Mouse (Mus musculus): Measurements from ENCODE around the gene Gnaq. TPM values are rescaled to one million over a fixed set of nuclear protein-coding genes. Genes with fewer than 3 reads are reported as not detected.
"Not testable (repeated sequence)": the region's sequence is repeated elsewhere in the genome, so short reads cannot be mapped to it uniquely, and the experiment has no call there.

Gene Gnaq
- 56.1 and 59.0 TPM in 2 replicates for polyA plus RNA-seq (2014; fragmentation: Nextera tagmentation; extraction: Ambion mirVana)

GRCm38 (mm10) chr19:16132791-16132864 lies at the start of gene Gnaq:
Gene Gnaq (plus strand): TSS chr19:16132831.
- Histone ChIP-seq H3K36me3 (ENCODE audit: control insufficient read depth, insufficient read depth, low read length) (no peaks in the 10 kb centered on the region), H3K9me3 (ENCODE audit: control insufficient read depth, low read length) (no peaks in the 10 kb centered on the region), H3K27me3 (ENCODE audit: control insufficient read depth, insufficient read depth, low read length) (no peaks in the 10 kb centered on the region), H3K9ac (replicated peaks; ENCODE audit: low read depth, low read length) (peak within 1 kb of the TSS; percentile 99), H3K27ac (ENCODE audit: low read depth, low read length) (peak within 1 kb of the TSS; percentile 99), H3K4me2 (ENCODE audit: low read depth, low read length) (peak within 1 kb of the TSS; percentile 84), H3K4me3 (ENCODE audit: low read depth, low read length) (peak within 1 kb of the TSS; percentile 94), H3K4me1 (ENCODE audit: control insufficient read depth, insufficient read depth, low read length) (peaks cover 20% of the 10 kb centered on the region)
- no peak for ATAC-seq (ENCODE audit: low read depth)
- 0% methylated on average over 1 of the region's 14 CpGs for WGBS

- not testable (repeated sequence) for H3K36me3 ChIP-seq (ENCODE audit: control insufficient read depth, insufficient read depth, low read length)
- WGBS, result 94% methylated on average over 20 of the region's 21 CpGs
Measured at GRCm38 (mm10) chr19:16083981-16084630, 48.5 kb upstream of the Gnaq start.

GRCm38 (mm10) chr19:16085248-16085647 lies 47.4 kb upstream of the Gnaq start:
- Histone ChIP-seq H3K9ac (replicated peaks; ENCODE audit: low read depth, low read length) (no peak overlapping the region), H3K36me3 (ENCODE audit: control insufficient read depth, insufficient read depth, low read length) (no peaks in the 10 kb centered on the region), H3K27ac (ENCODE audit: low read depth, low read length) (no peak overlapping the region), H3K4me1 (ENCODE audit: control insufficient read depth, insufficient read depth, low read length) (no peaks in the 10 kb centered on the region), H3K9me3 (ENCODE audit: control insufficient read depth, low read length) (no peaks in the 10 kb centered on the region), H3K4me2 (ENCODE audit: low read depth, low read length) (no peak overlapping the region), H3K4me3 (ENCODE audit: low read depth, low read length) (no peak overlapping the region), H3K27me3 (ENCODE audit: control insufficient read depth, insufficient read depth, low read length) (no peaks in the 10 kb centered on the region)
- WGBS, result 46% methylated on average over 4 of the region's 4 CpGs
- peak; percentile 54; the same call in 1 of the 2 replicates for ATAC-seq (ENCODE audit: low read depth)

More at GRCm38 (mm10) chr19:16083981-16084630, 48.5 kb upstream of the Gnaq start:
- ATAC-seq (ENCODE audit: low read depth); H3K9ac ChIP-seq (replicated peaks; ENCODE audit: low read depth, low read length); H3K9me3 ChIP-seq (ENCODE audit: control insufficient read depth, low read length); H3K27me3 ChIP-seq (ENCODE audit: control insufficient read depth, insufficient read depth, low read length); H3K27ac ChIP-seq (ENCODE audit: low read depth, low read length); H3K4me2 ChIP-seq (ENCODE audit: low read depth, low read length); H3K4me1 ChIP-seq (ENCODE audit: control insufficient read depth, insufficient read depth, low read length); H3K4me3 ChIP-seq (ENCODE audit: low read depth, low read length): not testable (repeated sequence)

GRCm38 (mm10) chr19:16086154-16086553 lies 46.5 kb upstream of the Gnaq start:
- no peaks in the 10 kb centered on the region for H3K9me3 ChIP-seq (ENCODE audit: control insufficient read depth, low read length)
- H3K36me3 ChIP-seq (ENCODE audit: control insufficient read depth, insufficient read depth, low read length), result no peaks in the 10 kb centered on the region
- no peak overlapping the region for H3K4me2 ChIP-seq (ENCODE audit: low read depth, low read length)
- no peak for ATAC-seq (ENCODE audit: low read depth)
- H3K27me3 ChIP-seq (ENCODE audit: control insufficient read depth, insufficient read depth, low read length), result no peaks in the 10 kb centered on the region
- no peak overlapping the region for H3K9ac ChIP-seq (replicated peaks; ENCODE audit: low read depth, low read length)
- H3K27ac ChIP-seq (ENCODE audit: low read depth, low read length), result no peak overlapping the region
- H3K4me3 ChIP-seq (ENCODE audit: low read depth, low read length), result no peak overlapping the region
- H3K4me1 ChIP-seq (ENCODE audit: control insufficient read depth, insufficient read depth, low read length), result no peaks in the 10 kb centered on the region

- H3K9ac ChIP-seq (replicated peaks; ENCODE audit: low read depth, low read length), result no peak overlapping the region
Measured at GRCm38 (mm10) chr19:16086581-16086980, 46.0 kb upstream of the Gnaq start.

GRCm38 (mm10) chr19:16087391-16087790 lies 45.2 kb upstream of the Gnaq start:
- H3K4me1 ChIP-seq (ENCODE audit: control insufficient read depth, insufficient read depth, low read length), result no peaks in the 10 kb centered on the region
- H3K9ac ChIP-seq (replicated peaks; ENCODE audit: low read depth, low read length), result no peak overlapping the region
- no peak overlapping the region for H3K4me2 ChIP-seq (ENCODE audit: low read depth, low read length)
- no peak overlapping the region for H3K4me3 ChIP-seq (ENCODE audit: low read depth, low read length)
- no peaks in the 10 kb centered on the region for H3K9me3 ChIP-seq (ENCODE audit: control insufficient read depth, low read length)
- H3K27ac ChIP-seq (ENCODE audit: low read depth, low read length), result no peak overlapping the region
- no peaks in the 10 kb centered on the region for H3K27me3 ChIP-seq (ENCODE audit: control insufficient read depth, insufficient read depth, low read length)
- ATAC-seq (ENCODE audit: low read depth), result no peak
- H3K36me3 ChIP-seq (ENCODE audit: control insufficient read depth, insufficient read depth, low read length), result no peaks in the 10 kb centered on the region

More at GRCm38 (mm10) chr19:16086581-16086980, 46.0 kb upstream of the Gnaq start:
- Histone ChIP-seq H3K4me1 (ENCODE audit: control insufficient read depth, insufficient read depth, low read length) (no peaks in the 10 kb centered on the region), H3K4me3 (ENCODE audit: low read depth, low read length) (no peak overlapping the region), H3K9me3 (ENCODE audit: control insufficient read depth, low read length) (no peaks in the 10 kb centered on the region), H3K27me3 (ENCODE audit: control insufficient read depth, insufficient read depth, low read length) (no peaks in the 10 kb centered on the region), H3K36me3 (ENCODE audit: control insufficient read depth, insufficient read depth, low read length) (no peaks in the 10 kb centered on the region), H3K27ac (ENCODE audit: low read depth, low read length) (no peak overlapping the region), H3K4me2 (ENCODE audit: low read depth, low read length) (no peak overlapping the region)
- ATAC-seq (ENCODE audit: low read depth), result no peak

GRCm38 (mm10) chr19:16093616-16094015 lies 39.0 kb upstream of the Gnaq start:
- no peak overlapping the region for H3K9ac ChIP-seq (replicated peaks; ENCODE audit: low read depth, low read length)
- H3K27ac ChIP-seq (ENCODE audit: low read depth, low read length), result no peak overlapping the region
- no peaks in the 10 kb centered on the region; the same call in none of the 2 replicates for H3K9me3 ChIP-seq (ENCODE audit: control insufficient read depth, low read length)
- H3K27me3 ChIP-seq (ENCODE audit: control insufficient read depth, insufficient read depth, low read length), result no peaks in the 10 kb centered on the region
- H3K4me3 ChIP-seq (ENCODE audit: low read depth, low read length), result no peak overlapping the region
- H3K36me3 ChIP-seq (ENCODE audit: control insufficient read depth, insufficient read depth, low read length), result no peaks in the 10 kb centered on the region
- 85% methylated on average over 4 of the region's 4 CpGs for WGBS
- H3K4me2 ChIP-seq (ENCODE audit: low read depth, low read length), result no peak overlapping the region
- ATAC-seq (ENCODE audit: low read depth), result no peak
- H3K4me1 ChIP-seq (ENCODE audit: control insufficient read depth, insufficient read depth, low read length), result no peaks in the 10 kb centered on the region

GRCm38 (mm10) chr19:16109901-16110300 lies 22.7 kb upstream of the Gnaq start:
- H3K9me3 ChIP-seq (ENCODE audit: control insufficient read depth, low read length), result no peaks in the 10 kb centered on the region
- H3K4me3 ChIP-seq (ENCODE audit: low read depth, low read length), result no peak overlapping the region
- H3K4me1 ChIP-seq (ENCODE audit: control insufficient read depth, insufficient read depth, low read length), result no peaks in the 10 kb centered on the region
- no peak overlapping the region for H3K4me2 ChIP-seq (ENCODE audit: low read depth, low read length)
- no peak for ATAC-seq (ENCODE audit: low read depth)
- no peaks in the 10 kb centered on the region for H3K36me3 ChIP-seq (ENCODE audit: control insufficient read depth, insufficient read depth, low read length)
- no peaks in the 10 kb centered on the region for H3K27me3 ChIP-seq (ENCODE audit: control insufficient read depth, insufficient read depth, low read length)
- WGBS, result 88% methylated on average over 3 of the region's 3 CpGs
- H3K27ac ChIP-seq (ENCODE audit: low read depth, low read length), result no peak overlapping the region
- no peak overlapping the region for H3K9ac ChIP-seq (replicated peaks; ENCODE audit: low read depth, low read length)

- H3K9ac ChIP-seq (replicated peaks; ENCODE audit: low read depth, low read length), result no peak overlapping the region
- H3K27ac ChIP-seq (ENCODE audit: low read depth, low read length), result no peak overlapping the region
- H3K27me3 ChIP-seq (ENCODE audit: control insufficient read depth, insufficient read depth, low read length), result no peaks in the 10 kb centered on the region
- H3K4me3 ChIP-seq (ENCODE audit: low read depth, low read length), result no peak overlapping the region
- no peaks in the 10 kb centered on the region for H3K4me1 ChIP-seq (ENCODE audit: control insufficient read depth, insufficient read depth, low read length)
- no peaks in the 10 kb centered on the region for H3K9me3 ChIP-seq (ENCODE audit: control insufficient read depth, low read length)
- no peak overlapping the region for H3K4me2 ChIP-seq (ENCODE audit: low read depth, low read length)
- WGBS, result 85% methylated on average over 3 of the region's 3 CpGs
- ATAC-seq (ENCODE audit: low read depth), result no peak
- no peaks in the 10 kb centered on the region for H3K36me3 ChIP-seq (ENCODE audit: control insufficient read depth, insufficient read depth, low read length)
Measured at GRCm38 (mm10) chr19:16110670-16111069, 22.0 kb upstream of the Gnaq start.

- no peak for ATAC-seq (ENCODE audit: low read depth)
Measured at GRCm38 (mm10) chr19:16113295-16113694, 19.3 kb upstream of the Gnaq start.

More at GRCm38 (mm10) chr19:16113295-16113694, 19.3 kb upstream of the Gnaq start:
- Histone ChIP-seq H3K4me1 (ENCODE audit: control insufficient read depth, insufficient read depth, low read length) (no peaks in the 10 kb centered on the region), H3K36me3 (ENCODE audit: control insufficient read depth, insufficient read depth, low read length) (no peaks in the 10 kb centered on the region), H3K4me2 (ENCODE audit: low read depth, low read length) (no peak overlapping the region), H3K4me3 (ENCODE audit: low read depth, low read length) (no peak overlapping the region), H3K27ac (ENCODE audit: low read depth, low read length) (no peak overlapping the region), H3K27me3 (ENCODE audit: control insufficient read depth, insufficient read depth, low read length) (no peaks in the 10 kb centered on the region), H3K9me3 (ENCODE audit: control insufficient read depth, low read length) (no peaks in the 10 kb centered on the region), H3K9ac (replicated peaks; ENCODE audit: low read depth, low read length) (no peak overlapping the region)
- 73% methylated on average over 1 of the region's 1 CpGs for WGBS

All from neural tube, embryonic 14.5 days (tissue).